Mouse (Mus musculus): ENCODE measurements around the gene Stk39. TPM values are rescaled to one million over a fixed set of nuclear protein-coding genes. Genes with fewer than 3 reads are reported as not detected.

The Stk39 gene
- polyA plus RNA-seq, 1 experiment from 2014 or later: 7.8 TPM

DNA sequence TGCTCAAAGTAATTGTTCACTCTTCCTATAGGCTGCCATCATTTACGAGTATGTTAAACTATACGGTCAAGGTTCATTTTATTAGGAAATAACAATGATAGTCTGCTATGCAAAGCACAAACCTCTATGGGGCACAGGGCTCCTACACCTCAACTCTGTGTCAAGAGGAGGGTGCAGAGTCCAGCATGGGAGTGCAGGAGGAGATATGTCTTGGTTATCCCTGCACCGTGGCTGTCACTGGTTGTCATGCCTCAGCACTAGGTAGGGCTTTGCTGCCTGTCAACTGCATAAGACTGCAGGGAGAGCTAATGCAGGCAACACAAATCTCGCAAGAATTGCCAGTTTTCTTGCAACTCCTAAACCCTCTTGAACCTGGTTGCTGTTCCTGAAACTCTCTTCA is 108.9 kb downstream of the Stk39 start:
- H3K27ac ChIP-seq (ENCODE audit: low read depth, low read length): no peak overlapping the region
- H3K27me3 ChIP-seq (replicated peaks; ENCODE audit: control insufficient read depth, insufficient read depth, low read length): no peaks in the 10 kb centered on the region
- no peak overlapping the region for H3K4me2 ChIP-seq
- H3K9me3 ChIP-seq (ENCODE audit: control insufficient read depth, low read length): no peaks in the 10 kb centered on the region
- peaks cover 4% of the 10 kb centered on the region for H3K4me1 ChIP-seq (replicated peaks; ENCODE audit: control insufficient read depth, insufficient read depth, low read length)
- H3K4me3 ChIP-seq (ENCODE audit: low read depth, low read length): no peak overlapping the region
- H3K9ac ChIP-seq (ENCODE audit: low read depth, low read length): no peak overlapping the region
- no peaks in the 10 kb centered on the region for H3K36me3 ChIP-seq (ENCODE audit: control insufficient read depth, insufficient read depth, low read length)
- 74% methylated on average over 4 of the region's 4 CpGs for WGBS
- no peak for ATAC-seq (replicated peaks; ENCODE audit: low FRiP score)
- DNase-seq (ENCODE audit: low spot score): no peak

DNA sequence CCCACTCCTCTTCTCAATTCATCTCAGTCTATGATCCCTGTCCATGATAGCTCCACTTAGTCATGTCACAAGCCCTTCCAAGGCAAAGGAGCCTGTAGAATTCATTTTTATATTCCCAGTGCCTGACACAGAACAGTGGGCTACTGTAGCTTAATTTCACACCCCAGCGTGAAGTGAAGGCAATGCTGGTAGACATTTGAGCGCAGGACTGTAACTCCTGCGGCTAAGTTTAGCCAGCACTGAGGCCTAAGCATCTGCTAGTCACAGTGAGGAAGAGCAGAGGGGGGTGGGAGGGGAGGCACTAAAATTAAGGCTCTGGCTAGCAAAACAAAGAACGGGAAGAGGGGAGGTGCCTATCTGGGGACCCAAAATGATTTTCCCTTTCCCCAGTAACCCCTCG is 110.4 kb downstream of the Stk39 start:
- Histone ChIP-seq H3K4me1 (replicated peaks; ENCODE audit: control insufficient read depth, insufficient read depth, low read length) (peaks cover under 1% of the 10 kb centered on the region; the same call in 1 of the 2 replicates), H3K9ac (ENCODE audit: low read depth, low read length) (no peak overlapping the region), H3K36me3 (ENCODE audit: control insufficient read depth, insufficient read depth, low read length) (no peaks in the 10 kb centered on the region), H3K9me3 (ENCODE audit: control insufficient read depth, low read length) (no peaks in the 10 kb centered on the region), H3K4me3 (ENCODE audit: low read depth, low read length) (no peak overlapping the region), H3K27me3 (replicated peaks; ENCODE audit: control insufficient read depth, insufficient read depth, low read length) (no peaks in the 10 kb centered on the region), H3K4me2 (no peak overlapping the region), H3K27ac (ENCODE audit: low read depth, low read length) (no peak overlapping the region)
- DNase-seq (ENCODE audit: low spot score) (no peak), ATAC-seq (replicated peaks; ENCODE audit: low FRiP score) (no peak)
- WGBS: 59% methylated on average over 5 of the region's 5 CpGs

DNA sequence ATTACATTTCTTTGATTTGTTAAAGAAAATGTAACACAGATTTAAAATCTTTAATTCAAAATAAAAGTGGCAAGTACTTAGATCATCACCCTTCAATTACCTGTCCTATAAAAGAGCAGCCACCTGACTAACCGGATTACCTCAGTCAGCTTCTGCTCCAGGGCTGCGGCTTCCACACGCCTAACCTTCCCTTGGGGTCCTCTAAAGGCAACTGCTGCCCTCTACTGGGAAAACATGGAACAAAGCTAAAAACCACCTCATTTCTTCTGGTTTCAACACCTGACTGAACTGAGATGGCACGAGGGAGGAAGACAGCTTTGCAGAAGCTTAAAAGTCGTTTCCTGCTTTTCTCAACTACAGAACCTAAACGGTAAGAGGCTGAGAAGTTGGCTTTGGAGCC is 121.4 kb downstream of the Stk39 start:
- Histone ChIP-seq H3K36me3 (ENCODE audit: control insufficient read depth, insufficient read depth, low read length) (no peaks in the 10 kb centered on the region), H3K4me1 (replicated peaks; ENCODE audit: control insufficient read depth, insufficient read depth, low read length) (no peaks in the 10 kb centered on the region; the same call in 1 of the 2 replicates), H3K27me3 (replicated peaks; ENCODE audit: control insufficient read depth, insufficient read depth, low read length) (no peaks in the 10 kb centered on the region), H3K27ac (ENCODE audit: low read depth, low read length) (no peak overlapping the region), H3K4me3 (ENCODE audit: low read depth, low read length) (no peak overlapping the region), H3K9me3 (ENCODE audit: control insufficient read depth, low read length) (no peaks in the 10 kb centered on the region), H3K9ac (ENCODE audit: low read depth, low read length) (no peak overlapping the region), H3K4me2 (no peak overlapping the region)
- DNase-seq (ENCODE audit: low spot score) (no peak), ATAC-seq (replicated peaks; ENCODE audit: low FRiP score) (no peak; the same call in 1 of the 2 replicates)
- WGBS: 10% methylated on average over 6 of the region's 6 CpGs

DNA sequence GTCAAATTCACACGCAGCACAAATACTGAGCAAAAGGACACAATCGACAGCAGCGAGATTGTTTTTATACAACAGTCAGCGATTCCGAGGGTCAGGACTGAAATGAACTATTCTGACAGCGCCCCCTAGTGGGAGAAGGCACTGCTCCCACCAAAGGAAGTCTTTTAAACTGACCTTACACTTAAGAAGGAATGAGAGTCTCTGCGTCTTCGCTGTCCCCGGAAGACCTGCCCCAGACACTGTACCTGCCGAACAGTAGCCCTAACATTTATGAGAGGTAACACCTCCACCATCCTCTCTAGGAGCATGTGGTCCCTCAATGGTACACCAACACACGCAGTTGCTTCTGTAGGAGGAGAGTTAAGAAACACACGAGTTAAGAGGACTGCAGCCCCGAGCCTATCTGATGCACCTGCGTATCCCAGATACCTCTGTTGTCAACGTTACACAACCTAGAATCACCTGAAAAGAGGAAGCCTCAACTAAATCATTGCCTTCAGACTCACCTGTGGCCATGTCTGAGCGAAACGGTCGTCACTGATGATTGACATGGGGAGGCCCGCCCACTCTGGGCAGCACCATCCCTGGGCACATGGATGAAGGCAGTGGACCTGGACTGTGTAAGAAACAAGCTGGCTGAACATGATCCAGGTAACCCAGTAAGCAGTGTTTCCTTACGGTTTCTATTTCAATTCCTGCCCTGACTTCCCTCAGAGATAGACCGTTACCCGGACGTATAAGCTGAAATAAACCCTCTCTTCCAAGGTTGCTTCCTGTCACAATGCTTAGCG is 122.3 kb downstream of the Stk39 start:
- no peaks in the 10 kb centered on the region for H3K9me3 ChIP-seq (ENCODE audit: control insufficient read depth, low read length)
- peak; percentile 38; the same call in 1 of the 2 replicates for ATAC-seq (replicated peaks; ENCODE audit: low FRiP score)
- no peak overlapping the region for H3K4me3 ChIP-seq (ENCODE audit: low read depth, low read length)
- no peak overlapping the region for H3K27ac ChIP-seq (ENCODE audit: low read depth, low read length)
- peak; percentile 73 for DNase-seq (ENCODE audit: low spot score)
- H3K4me1 ChIP-seq (replicated peaks; ENCODE audit: control insufficient read depth, insufficient read depth, low read length): no peaks in the 10 kb centered on the region; the same call in 1 of the 2 replicates
- H3K4me2 ChIP-seq: no peak overlapping the region
- whole genome bisulfite sequencing: 56% methylated on average over 24 of the region's 24 CpGs
- H3K27me3 ChIP-seq (replicated peaks; ENCODE audit: control insufficient read depth, insufficient read depth, low read length): no peaks in the 10 kb centered on the region
- no peaks in the 10 kb centered on the region for H3K36me3 ChIP-seq (ENCODE audit: control insufficient read depth, insufficient read depth, low read length)
- H3K9ac ChIP-seq (ENCODE audit: low read depth, low read length): no peak overlapping the region

DNA sequence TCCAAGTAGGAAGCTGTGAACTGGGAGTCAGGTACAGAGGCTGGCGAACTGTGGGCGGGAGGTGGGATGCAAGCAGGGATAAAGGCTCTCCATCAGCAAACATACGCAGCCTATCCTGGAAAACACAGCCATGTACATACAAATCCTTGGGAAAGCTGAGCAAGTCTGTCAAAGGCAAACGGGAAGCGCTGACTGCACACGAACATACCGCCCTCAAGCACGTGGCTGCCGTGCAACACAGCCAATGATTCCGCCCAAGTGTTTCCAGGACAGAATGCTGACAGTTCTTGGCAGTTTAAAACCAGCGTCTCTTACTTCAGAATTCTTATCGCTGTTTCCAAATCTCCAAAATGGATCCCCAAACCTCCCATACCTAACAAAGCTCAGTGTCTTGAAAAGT is 123.1 kb downstream of the Stk39 start:
- WGBS: 85% methylated on average over 12 of the region's 12 CpGs
- no peak overlapping the region for H3K4me3 ChIP-seq (ENCODE audit: low read depth, low read length)
- no peaks in the 10 kb centered on the region for H3K36me3 ChIP-seq (ENCODE audit: control insufficient read depth, insufficient read depth, low read length)
- no peak overlapping the region for H3K27ac ChIP-seq (ENCODE audit: low read depth, low read length)
- DNase-seq (ENCODE audit: low spot score) (no peak), ATAC-seq (replicated peaks; ENCODE audit: low FRiP score) (no peak)
- H3K4me1 ChIP-seq (replicated peaks; ENCODE audit: control insufficient read depth, insufficient read depth, low read length): no peaks in the 10 kb centered on the region; the same call in 1 of the 2 replicates
- H3K9ac ChIP-seq (ENCODE audit: low read depth, low read length): no peak overlapping the region
- no peaks in the 10 kb centered on the region for H3K27me3 ChIP-seq (replicated peaks; ENCODE audit: control insufficient read depth, insufficient read depth, low read length)
- no peak overlapping the region for H3K4me2 ChIP-seq
- no peaks in the 10 kb centered on the region for H3K9me3 ChIP-seq (ENCODE audit: control insufficient read depth, low read length)

DNA sequence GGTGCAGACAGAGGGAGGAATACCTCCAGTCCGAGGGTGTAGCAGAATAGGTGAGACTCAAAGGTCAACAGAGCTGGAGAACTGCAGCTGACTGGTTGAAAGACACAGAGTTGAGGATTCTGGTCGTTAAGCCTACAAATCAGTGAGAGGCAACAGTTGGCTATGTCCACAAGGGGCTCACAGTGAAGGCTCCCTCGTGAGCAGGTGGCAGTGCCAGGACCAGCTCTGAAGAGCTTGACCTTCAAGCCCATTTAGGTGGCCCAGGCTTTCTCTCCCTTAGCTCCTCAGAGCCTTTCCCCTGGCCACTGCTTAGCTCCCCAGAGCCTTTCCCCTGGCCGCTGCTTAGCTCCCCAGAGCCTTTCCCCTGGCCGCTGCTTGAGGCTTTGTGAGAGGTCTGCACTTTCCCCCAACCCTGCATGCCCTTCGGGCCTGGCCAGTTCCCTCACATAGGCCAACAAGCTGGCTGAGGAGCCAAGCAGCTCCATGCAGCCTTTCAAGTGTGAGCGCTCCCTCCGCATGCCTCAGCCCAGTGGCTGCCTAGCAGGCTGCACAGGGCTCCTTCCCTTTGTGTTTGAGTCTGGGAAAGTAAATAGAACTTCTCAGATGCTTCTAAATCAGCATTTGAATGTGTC is 125.3 kb downstream of the Stk39 start:
- H3K9ac ChIP-seq (ENCODE audit: low read depth, low read length): no peak overlapping the region
- no peak overlapping the region for H3K4me2 ChIP-seq
- no peak overlapping the region for H3K27ac ChIP-seq (ENCODE audit: low read depth, low read length)
- H3K27me3 ChIP-seq (replicated peaks; ENCODE audit: control insufficient read depth, insufficient read depth, low read length): no peaks in the 10 kb centered on the region
- H3K9me3 ChIP-seq (ENCODE audit: control insufficient read depth, low read length): no peaks in the 10 kb centered on the region
- H3K4me3 ChIP-seq (ENCODE audit: low read depth, low read length): no peak overlapping the region
- 61% methylated on average over 8 of the region's 8 CpGs for WGBS
- DNase-seq (ENCODE audit: low spot score) (no peak), ATAC-seq (replicated peaks; ENCODE audit: low FRiP score) (no peak)
- H3K4me1 ChIP-seq (replicated peaks; ENCODE audit: control insufficient read depth, insufficient read depth, low read length): no peaks in the 10 kb centered on the region; the same call in 1 of the 2 replicates
- no peaks in the 10 kb centered on the region for H3K36me3 ChIP-seq (ENCODE audit: control insufficient read depth, insufficient read depth, low read length)

DNA sequence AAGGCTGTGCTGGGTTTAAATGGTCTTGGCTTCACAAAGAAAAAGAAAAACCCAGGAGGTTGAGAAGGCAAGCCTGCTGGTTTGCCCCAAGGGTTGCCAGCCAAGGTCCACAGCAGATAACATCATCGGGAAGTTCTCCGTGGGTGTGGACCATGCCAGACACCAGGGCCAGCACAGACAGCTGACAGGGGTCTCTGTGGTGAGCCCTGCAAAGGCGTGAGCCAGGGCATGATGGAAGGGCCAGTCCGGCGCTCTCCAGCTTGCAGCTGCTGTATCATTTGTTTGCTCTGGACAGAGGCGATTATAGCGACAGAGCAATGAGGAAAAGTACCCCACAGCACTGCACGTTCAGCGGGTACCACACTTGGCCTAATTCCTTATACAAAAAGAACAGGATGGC is 126.8 kb downstream of the Stk39 start:
- Histone ChIP-seq H3K4me1 (replicated peaks; ENCODE audit: control insufficient read depth, insufficient read depth, low read length) (no peaks in the 10 kb centered on the region; the same call in 1 of the 2 replicates), H3K4me2 (no peak overlapping the region), H3K27ac (ENCODE audit: low read depth, low read length) (no peak overlapping the region), H3K27me3 (replicated peaks; ENCODE audit: control insufficient read depth, insufficient read depth, low read length) (no peaks in the 10 kb centered on the region), H3K9ac (ENCODE audit: low read depth, low read length) (no peak overlapping the region), H3K9me3 (ENCODE audit: control insufficient read depth, low read length) (no peaks in the 10 kb centered on the region), H3K4me3 (ENCODE audit: low read depth, low read length) (no peak overlapping the region), H3K36me3 (ENCODE audit: control insufficient read depth, insufficient read depth, low read length) (no peaks in the 10 kb centered on the region)
- WGBS: 78% methylated on average over 9 of the region's 9 CpGs
- ATAC-seq (replicated peaks; ENCODE audit: low FRiP score) (no peak), DNase-seq (ENCODE audit: low spot score) (no peak)

DNA sequence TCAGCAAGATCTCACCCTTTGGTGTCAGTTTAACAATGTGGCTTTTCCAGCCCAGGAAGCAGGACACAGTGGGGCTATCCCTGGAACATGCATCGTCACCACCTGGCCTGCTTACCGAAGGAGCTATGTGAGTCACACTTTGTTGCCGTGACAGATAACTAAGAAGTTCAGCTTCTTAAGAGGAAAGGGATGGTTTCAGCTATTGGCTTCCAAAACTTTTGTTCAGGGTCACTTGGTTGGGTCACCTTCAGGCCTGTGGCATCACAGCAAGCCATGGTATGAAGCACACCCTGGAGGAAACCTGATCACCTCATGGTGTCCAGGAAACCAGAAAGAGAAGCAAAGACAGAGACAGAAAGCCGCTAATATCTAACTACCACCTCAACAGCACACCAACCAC is 128.3 kb downstream of the Stk39 start:
- Histone ChIP-seq H3K27me3 (replicated peaks; ENCODE audit: control insufficient read depth, insufficient read depth, low read length) (no peaks in the 10 kb centered on the region), H3K4me2 (no peak overlapping the region), H3K36me3 (ENCODE audit: control insufficient read depth, insufficient read depth, low read length) (no peaks in the 10 kb centered on the region), H3K27ac (ENCODE audit: low read depth, low read length) (no peak overlapping the region), H3K9ac (ENCODE audit: low read depth, low read length) (no peak overlapping the region), H3K4me1 (replicated peaks; ENCODE audit: control insufficient read depth, insufficient read depth, low read length) (no peaks in the 10 kb centered on the region), H3K4me3 (ENCODE audit: low read depth, low read length) (no peak overlapping the region), H3K9me3 (ENCODE audit: control insufficient read depth, low read length) (no peaks in the 10 kb centered on the region)
- DNase-seq (ENCODE audit: low spot score) (no peak), ATAC-seq (replicated peaks; ENCODE audit: low FRiP score) (no peak)
- WGBS: 87% methylated on average over 4 of the region's 4 CpGs

All from liver, embryonic 11.5 days (tissue).